Mouse (Mus musculus) cerebellum, adult 2 months (tissue): ENCODE results near the gene Tdrd7. TPM values are rescaled to one million over a fixed set of nuclear protein-coding genes. Genes with fewer than 3 reads are reported as not detected.

Experiments
- DNase-seq, 2 experiments: peaks; one replicate each; pipeline ENCODE4 v3.0.0; 2021
- H3K27ac ChIP-seq: fragments of 200-500 bp; 2 replicates; pipeline ENCODE4 v1.5.1; 2012; ENCODE audit warnings: low read length, control low read depth, inconsistent platforms; ENCODE audit not compliant: insufficient read depth
- H3K27me3 ChIP-seq: fragments of 200-500 bp; 2 replicates; pipeline ENCODE4 v1.6.1; 2012; ENCODE audit warnings: inconsistent platforms, mild to moderate bottlenecking, low read length, moderate library complexity; ENCODE audit not compliant: control insufficient read depth, insufficient read depth
- H3K4me1 ChIP-seq: fragments of 200-500 bp; 2 replicates; pipeline ENCODE4 v1.6.1; 2011; ENCODE audit warnings: low read length; ENCODE audit not compliant: control insufficient read depth, insufficient read depth
- H3K4me3 ChIP-seq: fragments of 200-500 bp; replicated peaks from 2 replicates; pipeline ENCODE3; 2011; ENCODE audit warnings: mild to moderate bottlenecking, low read depth, low read length, control low read depth; ENCODE audit not compliant: insufficient read depth
- CTCF ChIP-seq: fragments of 200-500 bp; IDR thresholded peaks from 2 replicates; pipeline ENCODE4 v1.5.1; 2011; ENCODE audit warnings: low read depth, mild to moderate bottlenecking, control low read depth, low read length, moderate library complexity, borderline replicate concordance; ENCODE audit not compliant: insufficient read depth
- POLR2A ChIP-seq: fragments of 200-500 bp; IDR thresholded peaks from 2 replicates; pipeline ENCODE4 v1.6.1; 2011; ENCODE audit warnings: low read length, control low read depth, borderline replicate concordance; ENCODE audit not compliant: insufficient read depth
- WGBS: fragments of 180-500 bp; shearing (Covaris S2); methylation state at CpG from one replicate; pipeline ENCODE4 v1.1.7; 2018; 5-methylcytosine and 5-hydroxymethylcytosine counted together
- polyA plus RNA-seq: library from polyadenylated mRNA; depleted of rRNA; stranded (reverse); fragments of >200 nt; gene quantifications from 2 replicates; pipeline ENCODE4 v1.2.3, GENCODE M21; 2012

Gene Tdrd7
- polyA plus RNA-seq, 1 experiment = 29.6 TPM

DNA sequence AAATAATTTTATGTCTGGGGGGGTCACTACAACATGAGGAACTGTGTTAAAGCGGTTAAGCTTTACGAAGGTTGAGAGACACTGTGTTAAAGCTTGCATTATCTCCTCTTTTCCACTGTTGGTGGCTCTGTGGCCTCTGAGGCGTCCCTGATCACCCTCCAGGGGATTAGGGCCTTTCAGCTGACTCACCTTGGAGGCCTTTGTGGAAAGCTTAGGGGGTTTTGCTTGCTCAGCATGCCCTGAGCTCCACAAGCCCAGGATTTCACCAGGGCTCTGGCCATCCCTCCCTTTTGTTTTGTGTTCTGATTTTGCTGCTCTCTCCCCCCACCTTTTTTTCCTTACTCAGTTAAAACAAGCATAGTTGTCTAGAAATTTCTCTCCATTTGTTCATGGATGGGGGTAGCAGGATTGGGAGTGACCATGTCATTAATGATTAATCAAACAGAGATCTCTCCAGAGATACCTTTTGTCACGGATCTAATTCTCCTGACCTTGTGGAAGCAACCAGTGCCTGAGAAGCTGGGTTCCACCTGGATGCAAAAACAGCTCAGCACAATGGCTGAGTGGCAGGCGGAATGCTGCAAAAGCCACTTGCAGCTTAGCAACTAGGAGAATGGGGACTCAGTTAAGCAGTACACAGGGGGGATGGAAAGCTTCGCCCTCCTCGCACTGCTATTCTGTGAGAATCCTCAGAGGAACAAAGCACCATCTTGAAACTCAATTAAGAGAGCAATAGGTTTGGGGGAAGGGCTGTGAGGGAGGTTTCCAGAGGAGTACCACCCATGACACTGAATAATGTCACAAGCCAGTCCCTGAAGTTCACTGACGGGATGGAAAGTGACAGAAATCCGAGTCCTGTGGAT lies 2.6 kb downstream of the Tdrd7 start:
- Histone ChIP-seq H3K27me3 (no peaks in the 10 kb centered on the region), H3K27ac (no peak overlapping the region), H3K4me3 (no peak overlapping the region), H3K4me1 (no peaks in the 10 kb centered on the region)
- no peak for TF ChIP-seq CTCF
- TF ChIP-seq POLR2A = no peak
- DNase-seq = no peak
- 54% methylated on average over 9 of the region's 9 CpGs for WGBS

DNA sequence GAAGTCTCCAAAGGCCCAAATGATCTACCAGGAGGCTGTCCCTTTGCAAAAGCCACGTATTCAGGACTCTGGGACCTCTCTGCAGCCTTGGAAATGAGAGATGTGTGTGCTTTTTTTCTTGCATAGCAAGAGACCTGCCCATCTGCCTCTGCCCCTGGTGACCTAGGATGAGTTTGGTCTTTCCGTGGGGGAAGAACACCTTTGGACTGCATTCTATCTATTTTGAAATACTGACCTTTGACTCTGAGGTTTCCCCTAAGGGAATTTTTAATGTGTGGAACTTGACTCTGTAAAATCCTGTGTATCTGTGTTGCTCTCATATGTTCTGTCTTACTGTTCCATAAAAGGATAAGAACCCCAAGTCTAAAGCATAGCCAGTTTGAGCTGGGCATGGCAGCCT lies 3.9 kb downstream of the Tdrd7 start:
- Histone ChIP-seq H3K4me1 (peaks cover 2% of the 10 kb centered on the region), H3K4me3 (no peak overlapping the region), H3K27ac (no peak overlapping the region), H3K27me3 (no peaks in the 10 kb centered on the region)
- DNase-seq = no peak
- no peak for TF ChIP-seq CTCF
- TF ChIP-seq POLR2A = no peak
- WGBS = 68% methylated on average over 2 of the region's 2 CpGs

DNA sequence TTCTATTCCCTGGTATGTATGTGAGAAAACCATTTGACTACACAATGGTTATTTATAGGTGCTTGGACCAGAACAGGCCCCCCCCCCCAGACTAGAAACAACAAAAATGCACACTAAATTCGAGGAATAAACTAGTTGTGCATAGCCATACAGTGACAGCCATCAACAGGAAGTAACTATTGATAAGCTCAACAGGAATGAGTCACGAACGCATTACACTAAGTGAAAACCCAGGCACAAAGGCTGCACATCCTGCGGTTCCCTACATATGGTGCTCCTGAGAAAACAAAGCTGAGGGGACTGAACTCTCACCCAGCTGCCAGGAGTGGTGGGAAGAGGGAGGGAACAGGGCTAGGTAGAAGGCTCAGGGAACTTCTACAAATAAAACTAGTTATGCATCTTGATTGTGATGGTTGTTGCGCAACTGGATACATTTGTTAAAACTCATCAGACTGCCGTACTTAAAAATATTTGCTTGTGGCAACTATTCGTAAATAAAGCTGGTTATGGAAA lies 5.0 kb downstream of the Tdrd7 start:
- WGBS = 74% methylated on average over 7 of the region's 7 CpGs
- peaks cover 2% of the 10 kb centered on the region for H3K4me1 ChIP-seq
- TF ChIP-seq CTCF = no peak
- TF ChIP-seq POLR2A = no peak
- no peak overlapping the region for H3K4me3 ChIP-seq
- no peaks in the 10 kb centered on the region for H3K27me3 ChIP-seq
- no peak for DNase-seq
- H3K27ac ChIP-seq = no peak overlapping the region

DNA sequence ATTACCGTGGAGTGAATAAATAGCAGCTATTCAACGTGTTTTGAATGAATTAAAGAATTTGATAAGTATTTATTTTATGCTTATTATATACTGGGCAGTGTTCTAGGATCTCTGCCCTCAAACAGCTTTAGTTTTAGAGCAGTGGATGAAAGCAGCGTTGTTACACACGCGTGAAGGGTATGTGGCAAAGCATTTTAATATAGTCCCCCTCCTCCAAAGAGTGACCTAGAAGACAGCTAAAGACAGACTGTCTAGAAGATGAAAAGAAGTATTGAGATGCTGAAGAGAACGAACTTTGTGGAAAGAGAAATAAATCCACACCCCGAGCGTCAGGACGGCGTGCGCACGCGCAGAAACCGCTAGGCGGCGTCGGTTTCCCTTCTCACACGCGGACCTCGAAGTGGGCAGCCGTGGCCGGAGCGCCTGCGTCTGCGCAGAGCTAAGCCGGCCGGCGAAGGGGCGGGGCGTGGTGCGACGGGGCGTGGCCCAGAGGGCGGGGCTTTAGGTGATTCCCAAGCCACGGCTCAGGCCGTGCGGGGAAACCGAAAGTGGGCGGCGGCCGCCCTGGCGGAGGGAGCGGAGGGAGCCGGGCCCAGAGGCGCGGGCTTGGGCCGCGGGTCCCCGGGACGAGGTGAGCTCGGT lies 6.8 kb downstream of the Tdrd7 start:
- peak; percentile 78 for TF ChIP-seq CTCF
- no peak for TF ChIP-seq POLR2A
- H3K4me3 ChIP-seq = peak overlapping the region; percentile 92
- peak; percentile 97 to 100 for DNase-seq
- H3K27me3 ChIP-seq = no peaks in the 10 kb centered on the region
- H3K4me1 ChIP-seq = peaks cover 2% of the 10 kb centered on the region
- WGBS = under 1% methylated on average over 51 of the region's 51 CpGs
- H3K27ac ChIP-seq = no peak overlapping the region

DNA sequence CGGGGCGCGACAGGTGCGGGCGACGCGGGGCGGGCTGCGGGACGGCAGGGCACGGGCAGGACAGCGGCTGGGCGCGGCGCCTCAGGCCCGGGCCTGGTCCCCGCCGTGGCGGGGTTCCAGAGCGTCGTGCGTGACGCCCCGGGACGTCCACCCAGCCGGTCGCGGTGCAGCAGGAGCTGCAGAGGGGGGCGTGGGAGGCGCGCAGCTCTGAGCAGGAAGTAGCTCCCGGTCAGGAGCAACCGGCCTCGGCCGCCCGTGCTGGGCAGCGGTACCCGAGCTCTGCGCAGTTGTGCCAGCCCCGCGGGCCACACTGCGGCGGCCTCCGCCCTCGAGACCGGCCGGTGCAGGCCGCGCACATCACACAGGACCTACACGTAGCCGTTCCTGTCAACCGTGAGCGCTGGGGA lies 7.3 kb downstream of the Tdrd7 start:
- DNase-seq = no peak
- WGBS = under 1% methylated on average over 53 of the region's 53 CpGs
- H3K27ac ChIP-seq = no peak overlapping the region
- TF ChIP-seq POLR2A = no peak
- no peak for TF ChIP-seq CTCF
- H3K4me1 ChIP-seq = peaks cover 2% of the 10 kb centered on the region
- H3K27me3 ChIP-seq = no peaks in the 10 kb centered on the region
- peak overlapping the region; percentile 92 for H3K4me3 ChIP-seq

DNA sequence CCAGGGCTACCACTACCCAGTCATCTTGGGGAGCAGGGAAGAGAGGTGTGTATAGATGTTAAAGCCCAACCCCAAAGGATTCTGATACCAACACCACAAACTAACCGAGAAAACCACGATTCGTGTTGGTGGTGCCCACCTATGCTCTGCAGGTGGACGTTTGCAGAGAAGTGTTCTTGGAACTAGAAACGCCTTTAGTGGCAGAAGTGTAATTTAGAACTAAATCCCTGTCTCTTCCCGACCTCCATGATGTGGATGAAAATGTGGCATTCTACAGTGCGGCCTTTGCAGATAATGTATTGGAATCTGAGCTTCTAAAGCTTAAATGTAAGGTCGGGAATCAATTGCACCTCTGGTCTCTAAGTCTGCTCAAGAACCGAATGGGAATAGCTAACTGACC lies 7.8 kb downstream of the Tdrd7 start:
- DNase-seq = no peak
- H3K4me1 ChIP-seq = peaks cover 2% of the 10 kb centered on the region
- no peak for TF ChIP-seq POLR2A
- no peak for TF ChIP-seq CTCF
- peak overlapping the region; percentile 92 for H3K4me3 ChIP-seq
- H3K27me3 ChIP-seq = no peaks in the 10 kb centered on the region
- 21% methylated on average over 9 of the region's 9 CpGs for WGBS
- H3K27ac ChIP-seq = no peak overlapping the region

DNA sequence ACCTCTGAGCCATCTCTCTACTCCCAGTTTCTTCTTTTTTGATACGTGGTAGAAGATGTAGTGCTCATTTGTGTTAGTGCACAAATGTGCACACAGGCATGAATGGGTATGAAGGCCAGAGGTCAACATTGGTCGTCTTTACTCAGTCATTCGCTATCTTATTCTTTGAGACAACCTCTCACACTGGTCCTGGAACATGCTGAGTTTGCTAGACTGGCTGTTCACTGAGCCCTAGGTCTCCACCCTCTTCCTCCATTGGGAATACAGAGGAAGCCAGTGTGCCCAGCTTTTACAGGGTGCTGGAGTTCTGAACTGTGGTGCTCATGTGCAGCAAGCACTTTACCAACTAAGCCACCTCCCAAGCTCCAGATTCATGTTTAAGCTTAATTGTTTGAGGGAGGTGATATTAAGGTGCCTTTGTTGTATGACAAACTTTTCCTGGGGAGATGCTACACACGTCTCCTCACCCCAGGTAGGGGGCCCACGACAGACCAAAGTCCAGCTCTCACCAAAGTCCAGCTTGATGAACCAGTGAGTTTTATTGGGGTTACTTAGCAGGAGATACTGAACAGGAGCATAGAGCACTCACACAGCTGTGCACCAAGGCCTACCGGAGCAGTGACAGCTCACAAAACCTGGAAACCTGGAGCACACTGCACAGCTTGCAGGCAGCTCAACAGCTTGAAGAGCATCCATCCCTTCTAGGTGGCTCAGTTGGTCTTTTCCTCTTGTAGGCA lies 12.0 kb downstream of the Tdrd7 start:
- no peak for DNase-seq
- TF ChIP-seq POLR2A = no peak
- H3K27ac ChIP-seq = no peak overlapping the region
- H3K4me3 ChIP-seq = no peak overlapping the region
- H3K4me1 ChIP-seq = peaks cover 2% of the 10 kb centered on the region
- 85% methylated on average over 6 of the region's 6 CpGs for WGBS
- no peaks in the 10 kb centered on the region for H3K27me3 ChIP-seq

DNA sequence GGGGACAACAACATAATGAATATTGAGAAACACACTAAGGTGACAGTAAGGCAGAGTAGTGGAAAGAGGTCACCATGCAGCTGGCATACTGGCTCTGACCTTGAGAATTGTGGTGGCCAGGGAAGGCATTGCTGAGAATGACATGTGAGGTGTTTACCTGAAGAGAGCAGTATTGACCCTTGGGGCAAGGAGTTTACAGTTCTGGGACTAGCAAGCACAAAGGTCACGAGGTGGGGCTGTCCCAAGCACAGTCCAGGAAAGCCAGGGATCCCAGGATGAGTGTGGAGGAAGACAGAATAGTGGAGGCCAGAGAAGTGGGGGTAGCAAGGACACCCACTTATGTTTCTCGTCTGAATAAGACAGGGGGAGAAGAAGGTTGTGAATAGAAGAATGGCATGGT lies 14.8 kb downstream of the Tdrd7 start:
- Histone ChIP-seq H3K27me3 (no peaks in the 10 kb centered on the region), H3K4me1 (no peaks in the 10 kb centered on the region), H3K27ac (no peak overlapping the region), H3K4me3 (no peak overlapping the region)
- WGBS = 69% methylated on average over 2 of the region's 2 CpGs
- no peak for DNase-seq
- TF ChIP-seq POLR2A = no peak
- TF ChIP-seq CTCF = no peak
